Mouse (Mus musculus): ENCODE measurements around the gene Dus2. TPM values are rescaled to one million over a fixed set of nuclear protein-coding genes. Genes with fewer than 3 reads are reported as not detected.

Dus2 gene
- polyA plus RNA-seq, 1 experiment from 2014 or later: 27.3 TPM

DNA sequence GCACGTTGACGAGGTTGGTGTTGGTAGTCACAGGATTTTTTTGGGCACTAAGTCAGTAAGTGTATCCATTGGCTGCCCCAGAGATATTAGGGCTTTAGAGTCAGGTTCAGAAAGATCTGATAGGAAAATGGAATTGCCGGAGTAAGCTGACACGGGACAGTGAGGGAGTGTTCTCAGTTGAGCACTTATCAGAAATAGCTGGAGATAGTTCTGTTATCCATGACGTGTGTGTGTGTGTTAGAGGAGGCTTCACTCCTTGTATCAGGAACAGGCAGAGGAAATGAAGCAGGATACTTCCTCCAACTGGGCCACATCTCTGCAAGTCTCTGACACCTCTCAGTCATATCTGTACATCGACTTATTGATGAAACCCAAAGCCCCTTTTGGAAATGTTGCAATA is 25.1 kb downstream of the Dus2 start:
- no peak overlapping the region for H3K4me2 ChIP-seq (replicated peaks)
- H3K36me3 ChIP-seq: peaks cover 31% of the 10 kb centered on the region
- no peak overlapping the region for H3K9ac ChIP-seq
- no peak overlapping the region for H3K4me3 ChIP-seq
- no peak for ATAC-seq (ENCODE audit: low FRiP score, low read depth)
- no peaks in the 10 kb centered on the region for H3K9me3 ChIP-seq
- H3K27me3 ChIP-seq: no peaks in the 10 kb centered on the region
- 94% methylated on average over 6 of the region's 6 CpGs for WGBS
- no peak overlapping the region for H3K27ac ChIP-seq
- H3K4me1 ChIP-seq: no peaks in the 10 kb centered on the region

DNA sequence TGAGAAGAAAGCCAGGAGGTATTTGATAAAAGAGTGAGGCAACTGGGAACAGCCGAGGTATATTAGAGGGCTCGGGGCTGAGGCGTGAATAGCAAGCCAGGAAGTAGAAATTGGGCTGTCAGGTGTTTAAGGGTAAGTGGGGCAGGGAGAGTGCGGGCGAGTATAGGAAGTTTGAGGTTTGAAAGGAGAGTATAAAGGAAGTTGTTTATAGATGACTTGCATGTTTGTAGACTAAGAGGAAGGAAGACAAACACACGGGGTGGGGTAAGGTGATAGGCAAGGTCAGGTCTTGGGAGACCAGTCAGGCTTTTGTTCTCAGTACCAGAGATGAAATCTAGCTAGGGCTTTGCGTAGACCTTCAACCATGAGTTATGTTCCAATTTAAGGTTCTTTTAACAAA is 26.0 kb downstream of the Dus2 start:
- Histone ChIP-seq H3K4me1 (no peaks in the 10 kb centered on the region), H3K9ac (no peak overlapping the region), H3K4me3 (no peak overlapping the region), H3K27me3 (no peaks in the 10 kb centered on the region), H3K9me3 (no peaks in the 10 kb centered on the region), H3K36me3 (peaks cover 31% of the 10 kb centered on the region), H3K4me2 (replicated peaks) (no peak overlapping the region), H3K27ac (no peak overlapping the region)
- 90% methylated on average over 7 of the region's 7 CpGs for WGBS
- ATAC-seq (ENCODE audit: low FRiP score, low read depth): no peak

DNA sequence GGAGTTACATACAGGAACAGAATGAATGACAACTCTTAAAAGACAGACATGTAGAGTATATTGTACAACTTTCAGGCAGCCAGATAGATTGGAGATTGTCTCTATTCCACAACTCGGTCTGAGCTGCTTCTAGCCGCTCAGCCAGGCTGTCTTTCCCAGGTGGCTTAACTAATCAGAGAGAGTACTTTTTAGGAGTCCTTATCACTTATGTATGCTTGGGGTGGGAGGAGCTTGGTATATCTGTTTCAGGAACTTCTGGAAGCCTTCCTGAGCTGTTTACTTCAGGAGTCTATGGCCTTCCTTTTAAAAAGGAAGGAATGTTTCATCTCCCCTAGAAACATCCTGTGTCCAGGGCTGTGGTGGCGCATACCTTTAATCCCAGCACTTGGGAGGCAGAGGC is 26.9 kb downstream of the Dus2 start:
- no peak overlapping the region for H3K4me3 ChIP-seq
- no peak overlapping the region for H3K27ac ChIP-seq
- peaks cover 31% of the 10 kb centered on the region for H3K36me3 ChIP-seq
- H3K4me1 ChIP-seq: no peaks in the 10 kb centered on the region
- no peak for ATAC-seq (ENCODE audit: low FRiP score, low read depth)
- WGBS: 91% methylated on average over 3 of the region's 3 CpGs
- no peaks in the 10 kb centered on the region for H3K9me3 ChIP-seq
- no peak overlapping the region for H3K4me2 ChIP-seq (replicated peaks)
- H3K27me3 ChIP-seq: no peaks in the 10 kb centered on the region
- H3K9ac ChIP-seq: no peak overlapping the region

DNA sequence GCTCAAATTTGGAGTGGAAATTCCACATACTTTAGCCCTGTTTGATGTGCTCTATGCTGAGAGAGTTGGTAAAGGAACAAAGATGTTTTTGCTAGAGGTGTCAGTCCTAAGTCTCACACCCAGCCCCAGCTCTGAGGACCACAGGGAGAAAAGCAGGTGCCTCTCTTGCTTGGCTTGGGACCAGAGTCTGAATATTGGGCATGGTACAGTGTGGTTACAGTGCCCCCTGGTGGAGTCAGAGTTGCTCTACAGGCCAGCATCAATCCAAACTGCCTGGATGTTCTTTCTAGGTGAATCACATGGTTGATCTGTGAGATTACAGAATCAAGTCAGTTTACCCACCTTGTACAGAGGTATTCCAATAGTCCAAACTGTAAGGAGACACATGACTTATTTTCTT is 31.3 kb downstream of the Dus2 start:
- H3K27me3 ChIP-seq: no peaks in the 10 kb centered on the region
- H3K4me1 ChIP-seq: no peaks in the 10 kb centered on the region
- H3K36me3 ChIP-seq: peaks cover 33% of the 10 kb centered on the region
- H3K27ac ChIP-seq: no peak overlapping the region
- no peak for ATAC-seq (ENCODE audit: low FRiP score, low read depth)
- H3K4me2 ChIP-seq (replicated peaks): no peak overlapping the region
- H3K9me3 ChIP-seq: no peaks in the 10 kb centered on the region
- H3K4me3 ChIP-seq: no peak overlapping the region
- no peak overlapping the region for H3K9ac ChIP-seq

DNA sequence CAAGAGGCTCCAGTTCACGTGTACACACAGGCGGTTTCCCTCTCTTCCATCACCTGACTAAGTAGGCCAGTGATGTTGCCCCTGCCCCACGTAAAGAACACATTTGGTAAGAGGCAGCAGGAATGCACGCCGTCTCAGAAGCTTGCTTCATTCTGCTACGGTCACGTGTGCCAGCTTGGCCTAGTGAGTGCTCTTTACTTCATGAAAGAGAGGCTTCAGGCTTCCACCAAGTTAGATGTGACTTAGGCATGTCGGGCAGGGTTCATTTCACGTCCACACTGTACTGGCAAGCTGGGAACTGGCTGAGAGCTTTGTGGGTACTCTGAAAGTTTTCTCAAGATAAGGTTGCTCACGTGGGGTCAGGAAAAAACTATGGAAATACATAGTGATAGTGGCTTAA is 47.6 kb downstream of the Dus2 start:
- Histone ChIP-seq H3K4me1 (no peaks in the 10 kb centered on the region), H3K27ac (no peak overlapping the region), H3K36me3 (peaks cover 25% of the 10 kb centered on the region), H3K9ac (no peak overlapping the region), H3K4me2 (replicated peaks) (no peak overlapping the region), H3K9me3 (no peaks in the 10 kb centered on the region), H3K27me3 (no peaks in the 10 kb centered on the region), H3K4me3 (no peak overlapping the region)
- ATAC-seq (ENCODE audit: low FRiP score, low read depth): no peak
- WGBS: 90% methylated on average over 10 of the region's 10 CpGs

DNA sequence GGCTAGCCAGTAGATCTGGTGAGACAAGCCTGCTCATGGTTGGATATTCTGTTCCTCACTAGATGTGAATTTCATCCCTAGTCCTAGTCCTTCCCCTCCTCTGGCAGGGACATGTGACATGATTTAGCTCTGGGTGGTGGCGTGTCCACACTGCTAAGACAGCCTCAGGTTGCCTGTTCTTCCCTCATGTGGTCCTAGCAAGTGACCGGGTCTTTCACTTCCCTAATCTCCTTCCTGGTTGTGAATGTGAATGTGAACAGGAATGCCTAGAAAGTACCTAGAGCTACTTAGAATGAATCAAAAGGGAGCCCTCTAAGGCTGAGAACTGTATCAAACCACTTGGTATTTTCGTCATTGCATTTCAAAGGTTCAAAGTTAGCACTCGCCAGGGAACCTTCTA is 48.5 kb downstream of the Dus2 start:
- Histone ChIP-seq H3K4me1 (no peaks in the 10 kb centered on the region), H3K9me3 (no peaks in the 10 kb centered on the region), H3K36me3 (peaks cover 27% of the 10 kb centered on the region), H3K4me3 (no peak overlapping the region), H3K27me3 (no peaks in the 10 kb centered on the region), H3K27ac (no peak overlapping the region), H3K9ac (no peak overlapping the region), H3K4me2 (replicated peaks) (no peak overlapping the region)
- ATAC-seq (ENCODE audit: low FRiP score, low read depth): no peak
- WGBS: 74% methylated on average over 4 of the region's 4 CpGs

DNA sequence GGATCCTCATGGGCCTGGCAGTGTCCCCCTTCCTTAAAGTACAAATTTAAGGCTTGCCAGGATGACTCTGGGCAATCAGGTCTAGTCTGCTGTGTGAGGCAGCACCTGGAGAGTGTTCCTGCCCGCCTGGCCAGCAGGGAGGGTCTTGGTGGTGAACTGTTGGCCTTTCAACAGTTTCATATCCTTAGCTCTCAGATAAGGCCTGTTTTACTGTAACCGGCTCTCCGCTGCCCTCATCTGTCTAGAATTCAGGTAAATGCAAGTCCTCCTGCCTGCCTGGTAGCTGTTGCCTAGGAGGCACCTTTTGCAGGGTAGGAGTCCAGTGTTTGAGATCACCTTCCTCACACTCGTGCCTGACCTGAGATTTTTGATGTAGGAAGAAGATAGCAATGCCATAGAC is 49.1 kb downstream of the Dus2 start:
- no peaks in the 10 kb centered on the region for H3K27me3 ChIP-seq
- no peak overlapping the region for H3K27ac ChIP-seq
- no peak overlapping the region for H3K4me2 ChIP-seq (replicated peaks)
- H3K4me3 ChIP-seq: no peak overlapping the region
- no peak for ATAC-seq (ENCODE audit: low FRiP score, low read depth)
- 70% methylated on average over 4 of the region's 4 CpGs for WGBS
- H3K9me3 ChIP-seq: no peaks in the 10 kb centered on the region
- H3K9ac ChIP-seq: no peak overlapping the region
- H3K36me3 ChIP-seq: peaks cover 32% of the 10 kb centered on the region
- H3K4me1 ChIP-seq: no peaks in the 10 kb centered on the region

DNA sequence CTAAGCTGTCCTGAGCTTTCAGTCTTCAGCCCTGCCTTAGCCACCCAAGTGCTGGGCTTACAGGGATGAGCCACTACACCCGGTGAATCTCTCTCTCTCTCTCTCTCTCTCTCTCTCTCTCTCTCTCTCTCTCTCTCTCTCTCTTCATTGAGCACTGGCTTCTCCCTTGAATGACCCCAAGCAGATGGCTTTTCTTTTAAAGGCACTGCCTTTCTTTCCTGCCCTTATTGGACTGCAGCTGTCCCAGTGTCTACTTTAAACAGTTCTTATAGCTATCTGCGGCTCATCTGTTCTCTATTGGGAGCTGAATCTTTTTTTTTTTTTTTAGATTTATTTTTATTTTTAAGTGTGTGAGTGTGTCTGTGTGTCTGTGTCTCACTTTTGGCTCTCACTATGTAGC is 51.9 kb downstream of the Dus2 start:
- peaks cover 25% of the 10 kb centered on the region for H3K36me3 ChIP-seq
- H3K27me3 ChIP-seq: no peaks in the 10 kb centered on the region
- H3K4me1 ChIP-seq: no peaks in the 10 kb centered on the region
- H3K9ac ChIP-seq: no peak overlapping the region
- no peak overlapping the region for H3K4me3 ChIP-seq
- no peak overlapping the region for H3K27ac ChIP-seq
- no peak overlapping the region for H3K4me2 ChIP-seq (replicated peaks)
- no peak; the same call in 1 of the 2 replicates for ATAC-seq (ENCODE audit: low FRiP score, low read depth)
- WGBS: 75% methylated on average over 2 of the region's 2 CpGs
- no peaks in the 10 kb centered on the region for H3K9me3 ChIP-seq

DNA sequence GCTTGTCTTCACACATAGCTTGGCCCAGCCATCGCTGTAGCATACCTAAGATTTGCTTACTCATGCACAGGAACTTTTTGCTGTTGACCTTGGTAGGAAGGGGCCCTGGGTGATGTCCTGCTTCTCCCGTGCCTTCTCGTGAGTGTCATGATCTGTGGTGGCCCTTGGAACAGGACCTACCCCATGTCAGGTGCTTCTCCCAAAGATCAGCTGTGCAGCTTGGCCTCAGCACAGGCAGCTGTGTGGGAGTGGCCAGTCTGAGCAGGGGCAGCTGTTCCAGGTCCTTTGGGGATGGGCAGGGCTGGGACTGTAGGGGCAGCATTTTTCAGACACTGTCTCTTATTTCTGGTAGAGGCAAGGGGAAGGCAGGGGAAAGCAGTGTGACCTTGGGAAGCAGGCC is 53.0 kb downstream of the Dus2 start:
- 86% methylated on average over 3 of the region's 3 CpGs for WGBS
- peak; percentile 72; the same call in 1 of the 2 replicates for ATAC-seq (ENCODE audit: low FRiP score, low read depth)
- no peak overlapping the region for H3K27ac ChIP-seq

DNA sequence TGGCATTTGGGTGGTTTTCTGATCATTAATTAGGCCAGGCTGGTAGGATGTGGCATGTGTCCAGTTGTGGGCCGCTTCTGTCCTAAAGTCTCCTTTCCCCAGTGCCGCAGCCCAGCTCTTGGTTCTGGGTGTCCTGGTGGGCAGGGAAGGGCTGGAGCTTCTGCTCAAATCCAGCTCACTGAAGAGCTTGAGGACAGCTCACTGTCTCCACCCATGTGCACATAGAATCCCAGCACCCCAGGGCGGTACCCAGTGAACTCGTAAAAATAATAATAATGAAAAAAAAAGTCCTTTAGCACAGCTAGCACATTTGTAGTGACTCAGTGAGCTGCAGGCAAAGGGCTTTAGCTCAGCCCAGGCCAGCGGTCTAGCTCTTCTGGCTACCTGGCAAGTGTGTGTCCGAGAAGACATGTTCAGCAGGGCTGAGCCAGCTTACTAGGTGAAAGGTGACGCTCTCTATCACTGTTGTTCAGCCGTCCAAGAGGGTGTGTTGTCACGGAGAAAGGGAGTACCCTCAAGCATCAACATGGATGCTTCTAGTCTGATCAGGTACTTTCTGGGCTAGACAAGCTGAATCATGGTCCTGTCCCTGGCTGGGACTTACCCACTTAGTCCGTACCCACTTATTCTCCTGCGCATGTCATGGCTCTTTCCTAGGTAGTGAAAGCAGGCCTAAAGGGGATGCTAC is 55.9 kb downstream of the Dus2 start:
- WGBS: 91% methylated on average over 11 of the region's 11 CpGs
- Histone ChIP-seq H3K4me3 (no peak overlapping the region), H3K9me3 (no peaks in the 10 kb centered on the region), H3K27ac (no peak overlapping the region), H3K4me2 (replicated peaks) (no peak overlapping the region), H3K27me3 (no peaks in the 10 kb centered on the region), H3K36me3 (peaks cover 48% of the 10 kb centered on the region), H3K4me1 (no peaks in the 10 kb centered on the region), H3K9ac (no peak overlapping the region)
- no peak for ATAC-seq (ENCODE audit: low FRiP score, low read depth)

More for the DNA sequence above, 53.0 kb downstream of the Dus2 start:
- Histone ChIP-seq H3K36me3 (peaks cover 35% of the 10 kb centered on the region), H3K4me1 (no peaks in the 10 kb centered on the region), H3K4me2 (replicated peaks) (no peak overlapping the region), H3K27me3 (no peaks in the 10 kb centered on the region), H3K4me3 (no peak overlapping the region), H3K9me3 (no peaks in the 10 kb centered on the region), H3K9ac (no peak overlapping the region)

DNA sequence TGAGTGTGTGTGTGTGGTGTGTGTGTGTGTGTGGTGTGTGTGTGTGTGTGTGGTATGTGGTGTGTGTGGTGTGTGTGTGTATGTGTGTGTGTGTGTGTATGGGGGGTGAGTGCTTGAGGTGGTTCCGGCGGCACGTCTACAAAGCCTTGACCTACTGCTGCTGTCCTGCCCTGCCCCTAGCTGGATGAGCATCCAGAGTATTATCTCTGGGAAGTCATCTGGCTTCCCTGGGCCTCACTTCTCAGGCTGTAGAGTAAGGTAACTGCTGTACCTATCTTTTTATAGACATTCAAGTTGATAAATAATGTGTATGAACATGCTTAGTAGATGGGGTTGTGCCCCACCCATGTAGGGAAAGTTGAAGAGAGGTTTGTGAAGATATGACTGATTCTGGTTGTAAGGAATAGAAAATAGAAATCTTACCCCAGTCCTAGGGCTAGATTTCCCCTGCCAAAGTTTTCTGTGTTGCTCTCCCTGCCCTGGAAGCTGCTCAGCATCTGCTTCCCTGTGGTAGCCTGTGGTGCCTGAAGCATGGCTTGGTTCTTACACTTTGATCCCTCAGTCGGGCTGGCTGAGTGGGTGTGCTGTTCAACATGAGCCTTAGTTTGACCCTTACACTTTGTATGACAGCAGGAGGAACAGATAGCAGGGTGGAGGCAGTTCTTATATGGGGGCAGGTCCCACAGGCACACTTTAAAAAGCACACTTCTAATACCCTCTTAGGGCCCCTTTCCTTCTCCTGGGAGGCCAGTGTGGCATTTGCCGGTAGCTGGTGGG is 56.9 kb downstream of the Dus2 start:
- H3K4me1 ChIP-seq: no peaks in the 10 kb centered on the region
- H3K9ac ChIP-seq: no peak overlapping the region
- no peak for ATAC-seq (ENCODE audit: low FRiP score, low read depth)
- no peak overlapping the region for H3K4me2 ChIP-seq (replicated peaks)
- H3K27ac ChIP-seq: no peak overlapping the region
- 82% methylated on average over 5 of the region's 5 CpGs for WGBS
- H3K27me3 ChIP-seq: no peaks in the 10 kb centered on the region
- H3K9me3 ChIP-seq: no peaks in the 10 kb centered on the region
- peaks cover 57% of the 10 kb centered on the region for H3K36me3 ChIP-seq
- H3K4me3 ChIP-seq: no peak overlapping the region

DNA sequence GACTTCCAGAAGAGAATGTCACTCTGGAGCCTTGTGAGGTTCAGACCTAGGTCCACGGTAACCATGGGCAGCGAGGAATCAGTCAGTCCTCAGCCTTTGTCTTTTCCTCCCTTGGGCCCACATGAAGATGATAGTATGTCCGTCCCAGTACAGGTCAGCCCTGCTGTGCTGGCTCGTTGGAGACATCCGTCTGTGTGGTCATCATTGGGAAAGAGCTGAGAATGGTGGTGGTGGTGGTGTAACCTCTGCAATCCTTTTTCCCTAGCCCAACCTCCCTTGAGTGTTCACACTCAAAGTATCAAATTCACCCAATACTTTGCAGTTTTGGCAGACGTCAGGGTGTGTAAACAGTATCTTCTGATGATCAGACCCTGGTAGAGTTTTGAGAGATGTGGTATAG is 58.7 kb downstream of the Dus2 start:
- WGBS: 85% methylated on average over 6 of the region's 6 CpGs
- Histone ChIP-seq H3K36me3 (peaks cover 63% of the 10 kb centered on the region), H3K4me2 (replicated peaks) (no peak overlapping the region)

DNA sequence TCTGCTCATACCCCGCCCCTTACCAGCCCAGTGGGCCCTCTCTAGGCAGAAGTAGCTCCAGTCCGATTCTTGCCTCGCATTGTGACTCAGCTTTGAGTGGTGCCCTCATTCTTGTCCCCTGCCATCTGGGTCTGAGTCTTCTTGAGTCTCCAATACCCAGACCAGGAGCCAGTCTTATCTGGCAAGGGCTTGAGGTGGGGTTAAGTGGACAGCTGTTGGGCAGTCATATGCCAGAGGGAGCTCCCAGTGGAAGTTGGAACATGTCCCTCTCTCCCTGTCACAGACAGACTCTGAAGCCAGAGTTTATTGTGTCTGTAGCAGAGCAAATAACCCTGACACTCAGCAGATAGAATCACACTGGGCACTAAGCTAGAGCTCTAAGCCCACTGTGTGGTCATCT is 59.9 kb downstream of the Dus2 start:
- H3K9ac ChIP-seq: no peak overlapping the region
- no peak overlapping the region for H3K4me2 ChIP-seq (replicated peaks)
- no peak for ATAC-seq (ENCODE audit: low FRiP score, low read depth)
- no peaks in the 10 kb centered on the region for H3K4me1 ChIP-seq
- H3K9me3 ChIP-seq: no peaks in the 10 kb centered on the region
- no peak overlapping the region for H3K4me3 ChIP-seq
- H3K27me3 ChIP-seq: no peaks in the 10 kb centered on the region
- H3K36me3 ChIP-seq: peaks cover 56% of the 10 kb centered on the region
- WGBS: 89% methylated on average over 3 of the region's 3 CpGs
- H3K27ac ChIP-seq: no peak overlapping the region

More for the DNA sequence above, 58.7 kb downstream of the Dus2 start:
- Histone ChIP-seq H3K27me3 (no peaks in the 10 kb centered on the region), H3K27ac (no peak overlapping the region), H3K4me1 (no peaks in the 10 kb centered on the region), H3K9ac (no peak overlapping the region), H3K4me3 (no peak overlapping the region), H3K9me3 (no peaks in the 10 kb centered on the region)
- no peak for ATAC-seq (ENCODE audit: low FRiP score, low read depth)
